Mouse (Mus musculus): ENCODE results near the gene Xirp1.
A peak's percentile ranks its signal among the peaks of the same experiment; 100 is the strongest.

GRCm38 (mm10) chr9:119976704-119977556, 46.5 kb downstream of the Xirp1 start:
- TF ChIP-seq HCFC1 (IDR thresholded peaks at IDR 0.05; ENCODE audit: low read depth, low read length) (0 out of 2 replicates have a peak, but pooled peaks have one; percentile 12), GATA1 (IDR thresholded peaks at IDR 0.05; ENCODE audit: low read depth, low read length) (no peak; the same call in 1 of the 2 replicates), CTCF (IDR thresholded peaks at IDR 0.05 in 2 of 3, conservative IDR thresholded peaks at IDR 0.05 in 1 of 3; ENCODE audit: control insufficient read depth in 1 of 3, insufficient read depth in 1 of 3, low read depth in 2 of 3, low read length in 3 of 3, poor library complexity in 1 of 3, severe bottlenecking in 1 of 3) (no peak)
